Mouse (Mus musculus) embryo, embryonic 10 days (tissue): ENCODE data around the gene Eddm3b.

Source experiments
- DNase-seq: peaks from one replicate; pipeline ENCODE4 v3.0.0-alpha.2; 2015; ENCODE audit warnings: low spot score

Gene Eddm3b

GRCm38 (mm10) chr14:51113916-51114560 is at the start of gene Eddm3b:
TSS of gene Eddm3b (plus strand) at chr14:51114426.
- DNase-seq, result no peak

DNA sequence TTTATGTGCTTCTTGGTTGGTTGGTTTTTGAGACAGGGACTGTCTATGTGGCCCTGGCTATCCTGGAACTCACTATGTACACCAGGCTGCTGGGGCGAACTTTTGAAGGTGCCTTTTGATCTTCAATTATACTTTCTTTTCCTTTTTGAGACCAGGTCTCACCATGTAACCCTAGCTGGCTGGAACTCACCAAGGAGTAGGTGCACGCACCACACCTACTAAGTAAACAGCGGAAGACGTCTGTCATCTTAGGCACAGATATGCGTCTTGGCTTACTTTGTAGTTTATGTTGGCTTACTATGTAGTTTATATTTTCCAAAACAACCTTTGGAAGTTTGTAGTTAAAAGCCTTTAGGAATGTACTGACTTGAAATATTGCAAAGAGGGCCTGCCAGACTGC is 45.3 kb upstream of the Eddm3b start:
- no peak for DNase-seq

- peak; percentile 54 for DNase-seq
Measured at GRCm38 (mm10) chr14:51069617-51070016, 44.6 kb upstream of the Eddm3b start.

- no peak for DNase-seq
Measured at GRCm38 (mm10) chr14:51074335-51074734, 39.9 kb upstream of the Eddm3b start, which contains the start of gene Olfr750. TSS of gene Olfr750 (minus strand) at chr14:51074435.

- no peak for DNase-seq
Measured at GRCm38 (mm10) chr14:51079180-51079579, 35.0 kb upstream of the Eddm3b start.

GRCm38 (mm10) chr14:51081035-51081434 is 33.2 kb upstream of the Eddm3b start:
- DNase-seq, result no peak

- DNase-seq, result peak; percentile 88
Measured at GRCm38 (mm10) chr14:51082599-51083581, 31.3 kb upstream of the Eddm3b start.

DNA sequence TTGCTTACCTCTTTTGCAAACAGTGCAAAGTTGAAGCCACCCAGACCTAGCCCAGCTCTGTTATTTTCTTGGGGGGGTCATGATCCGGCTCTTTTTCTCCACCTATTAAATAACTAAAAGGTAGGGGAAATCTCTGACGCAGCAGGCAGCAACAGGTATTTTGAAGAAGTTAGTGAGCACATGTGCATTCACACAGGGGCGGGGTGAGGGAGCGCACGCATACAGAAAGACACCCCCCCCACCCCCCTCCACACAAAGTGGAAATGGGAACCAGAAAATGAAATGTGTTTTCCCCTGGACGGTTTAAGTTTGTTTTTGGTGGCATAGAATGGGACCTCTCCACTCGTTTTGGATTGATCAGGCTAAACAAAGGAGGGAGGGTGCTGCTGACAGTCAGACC is 30.4 kb upstream of the Eddm3b start:
- no peak for DNase-seq

- no peak for DNase-seq
Measured at GRCm38 (mm10) chr14:51085086-51085485, 29.1 kb upstream of the Eddm3b start.

DNA sequence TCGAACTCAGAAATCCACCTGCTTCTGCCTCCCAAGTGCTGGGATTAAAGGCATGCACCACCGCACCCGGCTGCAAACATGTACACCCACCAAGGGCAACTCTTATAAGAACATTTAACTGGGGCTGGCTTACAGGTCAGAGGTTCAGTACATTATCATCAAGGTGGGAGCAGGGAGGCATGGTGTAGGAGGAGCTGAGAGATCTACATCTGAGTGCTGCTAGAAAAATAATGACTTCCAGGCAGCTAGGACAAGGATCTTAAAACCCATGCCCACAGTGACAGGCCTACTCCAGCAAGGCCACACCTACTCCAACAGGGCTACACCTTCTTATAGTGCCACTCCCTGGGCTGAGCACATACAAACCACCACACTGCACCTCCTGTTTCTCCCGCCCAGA is 28.3 kb upstream of the Eddm3b start:
- no peak for DNase-seq

GRCm38 (mm10) chr14:51087762-51088161 is 26.5 kb upstream of the Eddm3b start:
- peak; percentile 48 for DNase-seq

- DNase-seq, result peak; percentile 79
Measured at GRCm38 (mm10) chr14:51088166-51088969, 25.9 kb upstream of the Eddm3b start.

GRCm38 (mm10) chr14:51088970-51089673 is 25.1 kb upstream of the Eddm3b start:
- DNase-seq, result peak; percentile 97

- no peak for DNase-seq
Measured at GRCm38 (mm10) chr14:51089674-51090076, 24.6 kb upstream of the Eddm3b start.

- peak; percentile 94 for DNase-seq
Measured at GRCm38 (mm10) chr14:51090077-51090781, 24.0 kb upstream of the Eddm3b start.

DNA sequence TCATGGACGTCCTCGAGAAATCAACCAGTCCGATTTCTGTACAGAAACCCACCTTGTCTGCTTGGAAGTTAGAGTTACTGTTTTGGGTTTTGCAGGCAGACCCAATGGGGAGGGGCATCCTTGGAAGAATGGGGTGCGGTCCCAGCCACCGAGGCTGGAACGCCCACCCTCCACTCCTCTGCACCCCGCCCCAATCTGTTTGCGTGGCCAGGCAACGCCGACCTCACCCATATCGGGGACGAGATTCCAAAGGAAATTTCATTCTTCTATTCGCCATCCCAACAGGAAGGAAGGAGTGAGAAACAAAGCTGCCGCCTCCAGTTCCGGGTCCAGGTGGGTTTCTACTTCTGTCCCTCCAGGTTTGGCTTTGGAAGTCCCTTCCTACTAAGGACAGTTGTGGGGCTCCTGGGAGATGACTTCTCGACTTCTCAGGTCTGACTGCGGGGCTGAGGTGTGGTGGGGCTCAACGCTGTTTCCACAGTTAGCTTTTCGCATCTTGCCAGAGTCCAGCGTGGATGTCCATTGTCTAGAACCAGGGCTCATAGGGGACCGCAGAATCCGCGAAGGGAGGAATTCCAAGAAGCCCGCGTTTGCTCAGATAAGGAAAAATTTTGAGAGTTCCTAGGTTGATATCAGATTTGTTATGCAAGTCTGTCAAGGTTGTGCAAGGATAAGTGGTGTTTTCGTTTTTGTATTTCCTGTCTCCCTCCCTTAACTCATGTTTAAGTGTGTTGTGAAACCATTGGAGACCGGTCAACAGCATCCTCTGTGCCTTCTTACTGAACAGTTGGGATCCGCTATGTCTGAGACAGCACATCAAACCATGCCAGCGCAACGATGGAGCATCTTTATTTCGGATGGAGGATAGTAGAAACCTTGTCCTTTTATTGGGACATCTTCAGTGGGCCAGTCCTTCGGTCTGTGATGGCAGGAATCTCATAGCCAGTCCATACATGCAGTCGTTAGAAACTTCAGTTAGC is 23.0 kb upstream of the Eddm3b start, which contains the start of the genes Rnase4 and Ang:
Gene Rnase4, plus strand, starts transcription at position 157 of the 980 bp plus-strand sequence.
Gene Ang, plus strand, starts transcription at position 230 of the 980 bp plus-strand sequence.
- peak; percentile 58 for DNase-seq

DNA sequence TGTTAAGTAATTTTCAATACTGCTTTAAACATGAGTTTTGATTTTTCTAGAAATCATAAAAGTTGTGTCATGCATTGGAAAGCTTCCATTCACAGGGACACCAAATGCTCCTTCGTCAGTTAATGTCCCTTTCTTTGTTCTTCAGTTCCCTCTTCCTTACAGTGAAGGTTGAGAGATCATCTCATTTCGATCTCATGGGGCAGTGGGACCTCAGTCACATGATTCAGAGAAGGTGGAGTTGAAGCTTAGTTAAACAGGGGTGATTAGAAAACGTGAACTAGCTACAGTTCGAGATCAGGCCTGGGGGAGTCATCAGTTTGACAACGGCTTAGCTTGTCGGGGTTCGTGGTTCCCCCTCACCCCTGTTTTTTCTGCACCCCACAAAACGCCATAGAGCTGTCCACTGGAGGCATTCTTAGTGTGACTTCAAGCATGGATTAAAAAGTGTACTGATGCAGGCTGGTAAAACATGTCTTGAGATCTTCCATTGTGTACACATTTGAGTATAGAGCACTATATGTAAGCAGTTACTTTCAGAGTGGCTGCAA is 22.1 kb upstream of the Eddm3b start:
- no peak for DNase-seq

GRCm38 (mm10) chr14:51093496-51093895 is 20.7 kb upstream of the Eddm3b start:
- DNase-seq, result no peak
